Mouse (Mus musculus) heart, adult 2 months (tissue): Measurements from ENCODE around the gene Olfr357. TPM values are rescaled to one million over a fixed set of nuclear protein-coding genes. Genes with fewer than 3 reads are reported as not detected.

Experiments used
- DNase-seq, 2 experiments: peaks; one replicate each; pipeline ENCODE4 v3.0.0; 2021
- H3K27ac ChIP-seq: fragments of 200-600 bp; 2 replicates; pipeline ENCODE4 v1.8.1; 2022
- H3K27me3 ChIP-seq: fragments of 200-500 bp; 2 replicates; pipeline ENCODE4 v1.6.1; 2012; ENCODE audit warnings: mild to moderate bottlenecking, low read length, inconsistent platforms, mixed read lengths; ENCODE audit not compliant: control insufficient read depth, insufficient read depth
- H3K36me3 ChIP-seq: fragments of 200-500 bp; 2 replicates; pipeline ENCODE4 v1.6.1; 2012; ENCODE audit warnings: low read length, inconsistent platforms; ENCODE audit not compliant: control insufficient read depth, insufficient read depth
- H3K4me1 ChIP-seq: fragments of 200-500 bp; 2 replicates; pipeline ENCODE4 v1.6.1; 2011; ENCODE audit warnings: low read length; ENCODE audit not compliant: control insufficient read depth, insufficient read depth
- H3K4me3 ChIP-seq: fragments of 200-600 bp; 2 replicates; pipeline ENCODE4 v1.8.1; 2022
- H3K79me2 ChIP-seq: fragments of 200-500 bp; replicated peaks from 2 replicates; pipeline ENCODE4 v1.6.1; 2012; ENCODE audit warnings: mild to moderate bottlenecking, inconsistent platforms, low read length, moderate library complexity, mixed read lengths; ENCODE audit not compliant: control insufficient read depth, insufficient read depth
- H3K9ac ChIP-seq: fragments of 200-500 bp; 2 replicates; pipeline ENCODE4 v1.6.1; 2012; ENCODE audit warnings: low read depth, mild to moderate bottlenecking, control low read depth, inconsistent platforms, low read length, mixed read lengths
- CTCF ChIP-seq: fragments of 200-600 bp; IDR thresholded peaks from 2 replicates; pipeline ENCODE4 v1.8.1; 2022; ENCODE audit warnings: antibody characterized with exemption, mild to moderate bottlenecking, moderate library complexity
- EP300 ChIP-seq: fragments of 200-500 bp; IDR thresholded peaks from 2 replicates; pipeline ENCODE4 v1.6.1; 2011; ENCODE audit warnings: low read depth, low read length, control low read depth; ENCODE audit not compliant: insufficient read depth
- POLR2A ChIP-seq: fragments of 200-500 bp; IDR thresholded peaks from 2 replicates; pipeline ENCODE4 v1.6.1; 2011; ENCODE audit warnings: mild to moderate bottlenecking, low read depth, low read length, control low read depth; ENCODE audit not compliant: insufficient read depth
- WGBS: fragments of 180-500 bp; shearing (Covaris S2); methylation state at CpG from one replicate; pipeline ENCODE4 v1.1.7; 2018; 5-methylcytosine and 5-hydroxymethylcytosine counted together
- intact Hi-C: fragments of 180-260 bp; cut with DNase I; formaldehyde crosslinking; loops from one replicate; pipeline ENCODE4 v1.15.1; 2025
- long read RNA-seq: library from polyadenylated mRNA; stranded (forward); transcript quantifications from one replicate; pipeline ENCODE4 v2.0.0, GENCODE M21; 2021
- polyA plus RNA-seq: library from polyadenylated mRNA; depleted of rRNA; stranded (reverse); fragments of >200 nt; gene quantifications from 2 replicates; pipeline ENCODE4 v1.2.3, GENCODE M21; 2012; rRNA removed
- total RNA-seq, 2 experiments: library from RNA; stranded (reverse); gene quantifications; 2 replicates each; pipeline ENCODE4 v1.2.3; 2021

Gene Olfr357
- total RNA-seq: not detected
- not detected in 2 replicates for polyA plus RNA-seq
- long read RNA-seq: 0 reads

DNA sequence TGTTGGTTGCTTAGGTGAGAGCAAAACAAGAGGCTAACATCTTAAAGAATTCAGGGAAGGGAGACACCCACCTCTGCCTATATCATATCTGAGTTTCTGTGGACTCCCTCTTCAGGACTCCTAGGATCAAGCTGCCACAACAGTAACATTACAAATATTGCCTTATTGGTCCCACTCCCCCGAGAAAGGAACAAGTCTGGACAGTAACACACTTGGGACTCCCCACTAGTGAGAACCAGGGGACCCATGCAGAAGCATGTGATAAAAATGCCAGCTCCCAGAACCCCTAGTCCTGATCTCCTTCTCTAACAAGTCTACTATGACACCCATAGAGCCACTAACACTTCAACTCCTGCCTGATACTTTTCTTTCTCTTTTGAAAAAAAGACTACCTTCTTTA is at the start of gene Olfr357:
TSS of gene Olfr357 (plus strand) at position 301 of the 400 bp plus-strand sequence.
- Histone ChIP-seq H3K9ac (no peak within 1 kb of the TSS), H3K27ac (no peak within 1 kb of the TSS), H3K4me3 (no peak within 1 kb of the TSS), H3K27me3 (no peaks in the 10 kb centered on the region), H3K79me2 (no peaks in the 10 kb centered on the region), H3K36me3 (no peaks in the 10 kb centered on the region), H3K4me1 (no peaks in the 10 kb centered on the region)
- TF ChIP-seq POLR2A (no peak), CTCF (no peak), EP300 (no peak)
- DNase-seq: no peak
- WGBS: 29% methylated on average over 1 of the region's 1 CpGs
- intact Hi-C loops: no loop called here

GRCm38 (mm10) chr2:36997030-36997429 is 3.4 kb downstream of the Olfr357 start:
- Histone ChIP-seq H3K4me1 (no peaks in the 10 kb centered on the region), H3K9ac (no peak overlapping the region), H3K27ac (no peak overlapping the region), H3K79me2 (no peaks in the 10 kb centered on the region), H3K27me3 (no peaks in the 10 kb centered on the region), H3K36me3 (no peaks in the 10 kb centered on the region), H3K4me3 (no peak overlapping the region)
- 65% methylated on average over 1 of the region's 1 CpGs for WGBS
- DNase-seq: no peak
- TF ChIP-seq CTCF (no peak), EP300 (no peak), POLR2A (no peak)
- intact Hi-C loops: no loop called here

GRCm38 (mm10) chr2:37009235-37009634 is 15.6 kb downstream of the Olfr357 start, which contains the start of gene Olfr358:
Olfr358 (minus strand) TSS chr2:37009335.
- no peaks in the 10 kb centered on the region for H3K79me2 ChIP-seq
- no peak within 1 kb of the TSS for H3K9ac ChIP-seq
- no peak within 1 kb of the TSS for H3K27ac ChIP-seq
- no peaks in the 10 kb centered on the region for H3K27me3 ChIP-seq
- TF ChIP-seq CTCF (no peak), EP300 (no peak), POLR2A (no peak)
- no peak within 1 kb of the TSS for H3K4me3 ChIP-seq
- no peaks in the 10 kb centered on the region for H3K36me3 ChIP-seq
- intact Hi-C loops: no loop called here
- H3K4me1 ChIP-seq: no peaks in the 10 kb centered on the region
- DNase-seq: no peak

Other genes with a start within 250 kb of the Olfr357 start
- gene Olfr348, start 209.6 kb upstream of the Olfr357 start, total RNA-seq: not detected
- gene Olfr348, start 209.6 kb upstream of the Olfr357 start, polyA plus RNA-seq: not detected in 2 replicates
- gene Olfr50, start 203.3 kb upstream of the Olfr357 start, total RNA-seq: not detected
- not detected in 2 replicates for gene Olfr50, start 203.3 kb upstream of the Olfr357 start, polyA plus RNA-seq
- not detected for gene Olfr3, start 176.8 kb upstream of the Olfr357 start, total RNA-seq
- gene Olfr3, start 176.8 kb upstream of the Olfr357 start, polyA plus RNA-seq: not detected in 2 replicates
- not detected for gene Olfr350, start 147.5 kb upstream of the Olfr357 start, total RNA-seq
- gene Olfr350, start 147.5 kb upstream of the Olfr357 start, polyA plus RNA-seq: not detected in 2 replicates
- gene Olfr351, start 131.2 kb upstream of the Olfr357 start, total RNA-seq: not detected
- gene Olfr351, start 131.2 kb upstream of the Olfr357 start, polyA plus RNA-seq: not detected in 2 replicates
- not detected for gene Olfr352, start 125.4 kb upstream of the Olfr357 start, total RNA-seq
- gene Olfr352, start 125.4 kb upstream of the Olfr357 start, polyA plus RNA-seq: not detected in 2 replicates
- gene Olfr353, start 100.9 kb upstream of the Olfr357 start, total RNA-seq: not detected
- gene Olfr353, start 100.9 kb upstream of the Olfr357 start, polyA plus RNA-seq: not detected in 2 replicates
- gene Olfr354, start 88.1 kb upstream of the Olfr357 start, total RNA-seq: not detected
- gene Olfr354, start 88.1 kb upstream of the Olfr357 start, polyA plus RNA-seq: not detected in 2 replicates
- gene Olfr355, start 64.9 kb upstream of the Olfr357 start, total RNA-seq: not detected
- gene Olfr355, start 64.9 kb upstream of the Olfr357 start, polyA plus RNA-seq: not detected in 2 replicates
- not detected for gene Olfr356, start 56.7 kb upstream of the Olfr357 start, total RNA-seq
- gene Olfr356, start 56.7 kb upstream of the Olfr357 start, polyA plus RNA-seq: not detected in 2 replicates
- gene Olfr358, start 15.5 kb downstream of the Olfr357 start, total RNA-seq: not detected
- not detected in 2 replicates for gene Olfr358, start 15.5 kb downstream of the Olfr357 start, polyA plus RNA-seq
- gene Olfr360, start 71.9 kb downstream of the Olfr357 start, total RNA-seq: not detected
- gene Olfr360, start 71.9 kb downstream of the Olfr357 start, polyA plus RNA-seq: not detected in 2 replicates
- not detected for gene Olfr361, start 95.5 kb downstream of the Olfr357 start, total RNA-seq
- gene Olfr361, start 95.5 kb downstream of the Olfr357 start, polyA plus RNA-seq: not detected in 2 replicates
- gene Olfr362, start 124.1 kb downstream of the Olfr357 start, total RNA-seq: not detected
- not detected in 2 replicates for gene Olfr362, start 124.1 kb downstream of the Olfr357 start, polyA plus RNA-seq
- gene Olfr364-ps1, start 145.5 kb downstream of the Olfr357 start, total RNA-seq: not detected
- gene Olfr364-ps1, start 145.5 kb downstream of the Olfr357 start, polyA plus RNA-seq: not detected in 2 replicates
- gene Olfr365, start 194.4 kb downstream of the Olfr357 start, total RNA-seq: not detected
- gene Olfr365, start 194.4 kb downstream of the Olfr357 start, polyA plus RNA-seq: not detected in 2 replicates
- gene Olfr366, start 217.7 kb downstream of the Olfr357 start, total RNA-seq: not detected
- gene Olfr366, start 217.7 kb downstream of the Olfr357 start, polyA plus RNA-seq: not detected in 2 replicates